Mouse (Mus musculus): ENCODE measurements at regions not wholly inside any gene's neighbourhood (a gene's known extent, or its start where the extent isn't known, plus 50 kb on each side); places are given as distances from the start of the nearest gene placed in this dataset.

- ATAC-seq, result no peak
Measured at GRCm38 (mm10) chr12:10573381-10573780, 182.8 kb downstream of the Rdh14 start.

GRCm38 (mm10) chr12:10582840-10583614 lies 192.5 kb downstream of the Rdh14 start:
- ATAC-seq, result no peak

GRCm38 (mm10) chr12:10584026-10584425 lies 193.5 kb downstream of the Rdh14 start:
- no peak for ATAC-seq

GRCm38 (mm10) chr12:10589537-10589936 lies 199.0 kb downstream of the Rdh14 start:
- ATAC-seq, result peak; percentile 23

- no peak for ATAC-seq
Measured at GRCm38 (mm10) chr12:10597976-10598746, 207.6 kb downstream of the Rdh14 start.

GRCm38 (mm10) chr12:10600111-10600510 lies 209.5 kb downstream of the Rdh14 start:
- ATAC-seq, result no peak

- no peak for ATAC-seq
Measured at GRCm38 (mm10) chr12:10618319-10618718, 227.7 kb downstream of the Rdh14 start.

- no peak for ATAC-seq
Measured at GRCm38 (mm10) chr12:10620541-10620940, 230.0 kb downstream of the Rdh14 start.

- ATAC-seq, result no peak
Measured at GRCm38 (mm10) chr12:10638591-10638990, 248.0 kb downstream of the Rdh14 start.

- ATAC-seq, result no peak
Measured at GRCm38 (mm10) chr12:10654466-10655184, 264.1 kb downstream of the Rdh14 start.

GRCm38 (mm10) chr12:10655185-10655544 lies 264.6 kb downstream of the Rdh14 start:
- ATAC-seq, result no peak

- no peak for ATAC-seq
Measured at GRCm38 (mm10) chr12:10658826-10659225, 268.3 kb downstream of the Rdh14 start.

GRCm38 (mm10) chr12:10686747-10687146 lies 296.2 kb downstream of the Rdh14 start:
- ATAC-seq, result no peak

Measured in activated CD4-positive, CD25-positive, alpha-beta regulatory T cell, adult 4 months (primary cell).